In the genomic region with DNA sequence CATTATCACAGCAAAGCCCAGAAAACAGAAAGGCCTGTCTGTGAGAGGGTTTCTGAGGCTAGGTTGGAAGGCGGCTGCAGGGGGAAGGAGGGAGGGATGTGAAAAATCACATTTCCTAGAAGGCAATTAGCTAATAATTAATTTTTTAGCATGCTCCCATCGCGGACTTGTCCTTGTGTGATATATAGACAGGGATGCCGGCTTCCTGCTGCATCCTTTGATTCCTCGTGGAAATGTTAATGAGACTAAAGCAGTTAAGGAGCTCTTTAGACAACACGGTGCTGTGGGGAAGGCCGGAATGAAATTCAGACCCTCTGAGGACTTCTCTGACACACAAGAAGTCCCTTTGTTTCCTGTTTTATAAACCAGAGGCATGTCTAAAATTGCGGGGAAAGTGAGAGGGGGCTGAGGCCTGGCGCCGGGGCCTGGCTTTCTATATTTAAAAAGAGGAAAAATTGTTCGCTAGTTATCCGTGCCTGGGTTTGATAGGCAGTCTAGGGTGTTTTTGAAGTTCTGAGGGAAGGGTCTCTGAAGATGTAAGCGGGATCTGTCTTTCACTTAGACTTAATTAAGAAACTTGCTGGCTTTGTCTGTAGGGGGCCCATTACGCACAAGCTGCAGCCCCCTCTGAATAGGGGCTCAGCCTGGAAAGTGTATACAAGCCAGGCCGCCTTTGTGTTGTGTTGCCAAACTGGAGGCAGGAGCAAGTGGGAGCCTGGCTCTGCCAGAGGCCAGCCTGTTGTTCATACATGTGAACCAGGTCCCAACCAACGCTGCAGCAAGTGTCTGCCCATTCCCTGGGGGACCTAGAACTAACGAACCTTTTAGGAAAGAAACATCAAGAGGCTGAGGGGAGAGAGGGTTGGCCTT, we compare ENCODE assay signal across 10 mouse cellular contexts.
A peak's percentile ranks its signal among the peaks of the same experiment; 100 is the strongest.
DNase-seq lines count a peak whose midpoint lies in the region; ATAC-seq and TF ChIP-seq lines count a peak whose summit lies in the region.
"Had no signal": no experiment of that assay in that cellular context is flagged by ENCODE, and none has a peak within 500 bp of the region (broad histone marks: within the 10 kb centered on the region; RNA-seq: fewer than 3 reads in every experiment).

No protein-coding gene starts in this region.

- H3K4me1 ChIP-seq in embryonic facial prominence, embryonic 10.5 days = peaks cover 60% of the 10 kb centered on the region
- H3K4me1 ChIP-seq in hindbrain, embryonic 14.5 days (replicated peaks; ENCODE audit: control insufficient read depth, insufficient read depth, low read length) = peaks cover 49% of the 10 kb centered on the region
- H3K4me1 ChIP-seq in midbrain, embryonic 14.5 days (ENCODE audit: control insufficient read depth, insufficient read depth, low read length) = peaks cover 47% of the 10 kb centered on the region

- peak overlapping the region; percentile 10 for H3K9ac ChIP-seq in hindbrain, embryonic 14.5 days
- H3K9ac ChIP-seq in midbrain, embryonic 14.5 days (replicated peaks; ENCODE audit: low read length) = peak overlapping the region; percentile 32; the same call in 1 of the 2 replicates

- no peak for TF ChIP-seq POLR2A in brain, embryonic 14.5 days (IDR thresholded peaks at IDR 0.05; ENCODE audit: borderline replicate concordance, extremely low read depth, insufficient read depth, insufficient read length, poor library complexity, severe bottlenecking)

- 0 out of 2 replicates have a peak, but pooled peaks cover 2% of the 10 kb centered on the region for H3K9me3 ChIP-seq in embryonic facial prominence, embryonic 10.5 days
- no peaks in the 10 kb centered on the region for H3K9me3 ChIP-seq in hindbrain, embryonic 14.5 days (ENCODE audit: control insufficient read depth, low read length)
- H3K9me3 ChIP-seq in midbrain, embryonic 14.5 days (ENCODE audit: control insufficient read depth, low read length) = no peaks in the 10 kb centered on the region

- peak; percentile 94 for DNase-seq in brain, embryonic 14.5 days (ENCODE audit: low read depth)
- peak; percentile 57 for DNase-seq in embryonic facial prominence, embryonic 10.5 days (ENCODE audit: low spot score)
- DNase-seq in hindbrain, embryonic 14.5 days (ENCODE audit: low spot score) = peak; percentile 45
- DNase-seq in midbrain, embryonic 14.5 days = peak; percentile 73
- DNase-seq in adrenal gland, postnatal 4 days (ENCODE audit: low spot score in 2 of 2) = no peak
- no peak for DNase-seq in cerebellum, adult 9-11 months
- DNase-seq in spleen, postnatal 10 days (ENCODE audit: low spot score in 2 of 2) = no peak
- DNase-seq in urinary bladder, adult 18-20 months (ENCODE audit: low spot score in 2 of 2) = no peak
- DNase-seq: adrenal gland, adult 8-10 months; kidney, postnatal 36 days had no signal

- peak overlapping the region; percentile 22; the same call in 1 of the 2 replicates for H3K4me2 ChIP-seq in hindbrain, embryonic 14.5 days (replicated peaks)
- H3K4me2 ChIP-seq in midbrain, embryonic 14.5 days (ENCODE audit: low read length) = peak overlapping the region; percentile 23

- H3K27ac ChIP-seq in embryonic facial prominence, embryonic 10.5 days (replicated peaks) = peak overlapping the region; percentile 68
- H3K27ac ChIP-seq in hindbrain, embryonic 14.5 days = peak overlapping the region; percentile 65
- peak overlapping the region; percentile 84 for H3K27ac ChIP-seq in midbrain, embryonic 14.5 days (replicated peaks; ENCODE audit: low read depth, low read length)

- TF ChIP-seq CTCF in brain, embryonic 14.5 days (IDR thresholded peaks at IDR 0.05; ENCODE audit: borderline replicate concordance, extremely low read depth, insufficient read depth, insufficient read length) = no peak

- no peaks in the 10 kb centered on the region for H3K36me3 ChIP-seq in embryonic facial prominence, embryonic 10.5 days (replicated peaks)
- no peaks in the 10 kb centered on the region for H3K36me3 ChIP-seq in hindbrain, embryonic 14.5 days (replicated peaks; ENCODE audit: control insufficient read depth, insufficient read depth)
- no peaks in the 10 kb centered on the region for H3K36me3 ChIP-seq in midbrain, embryonic 14.5 days (ENCODE audit: control insufficient read depth, insufficient read depth, low read length)

- peaks cover 72% of the 10 kb centered on the region for H3K27me3 ChIP-seq in embryonic facial prominence, embryonic 10.5 days (replicated peaks; ENCODE audit: low read depth, poor library complexity, severe bottlenecking)
- H3K27me3 ChIP-seq in hindbrain, embryonic 14.5 days (ENCODE audit: control insufficient read depth, insufficient read depth, low read length) = no peaks in the 10 kb centered on the region
- no peaks in the 10 kb centered on the region for H3K27me3 ChIP-seq in midbrain, embryonic 14.5 days (ENCODE audit: control insufficient read depth, insufficient read depth, low read length)

- 8% methylated on average over 17 of the region's 17 CpGs for WGBS in embryonic facial prominence, embryonic 10.5 days
- WGBS in hindbrain, embryonic 14.5 days = 10% methylated on average over 17 of the region's 17 CpGs
- 4% methylated on average over 17 of the region's 17 CpGs for WGBS in midbrain, embryonic 14.5 days

- ATAC-seq in hindbrain, embryonic 14.5 days (ENCODE audit: low FRiP score) = peak; percentile 58; the same call in 1 of the 2 replicates
- ATAC-seq in midbrain, embryonic 14.5 days (ENCODE audit: low FRiP score, low TSS enrichment) = peak; percentile 46; the same call in 1 of the 2 replicates

- H3K4me3 ChIP-seq in embryonic facial prominence, embryonic 10.5 days = 0 out of 2 replicates have a peak overlapping the region, but pooled peaks have one; percentile 23
- H3K4me3 ChIP-seq in hindbrain, embryonic 14.5 days (replicated peaks; ENCODE audit: low read length) = no peak overlapping the region
- H3K4me3 ChIP-seq in midbrain, embryonic 14.5 days (replicated peaks; ENCODE audit: low read depth, low read length) = no peak overlapping the region

Comparison
In these comparisons a context has a peak if more than half of its experiments do, and no peak if none do; other contexts are left out.
1. DNase-seq: peak in brain, embryonic 14.5 days (single experiment), embryonic facial prominence, embryonic 10.5 days (single experiment), hindbrain, embryonic 14.5 days (single experiment) and midbrain, embryonic 14.5 days (single experiment); none in adrenal gland, postnatal 4 days (0 of 2), cerebellum, adult 9-11 months (single experiment), spleen, postnatal 10 days (0 of 2) and urinary bladder, adult 18-20 months (0 of 2).
2. Peak in every context shown above with its lines, with median percentiles within 50 percentile points of each other: H3K27ac ChIP-seq.